Comparison of ENCODE assay signal across 9 mouse cellular contexts in genomic region chr1:75277195-75278188, GRCm38 (mm10). TPM values are rescaled to one million over a fixed set of nuclear protein-coding genes. Genes with fewer than 3 reads are reported as not detected.
DNase-seq lines count a peak whose midpoint lies in the region; ATAC-seq and TF ChIP-seq lines count a peak whose summit lies in the region.
"Had no signal": no experiment of that assay in that cellular context is flagged by ENCODE, and none has a peak within 500 bp of the region (broad histone marks: within the 10 kb centered on the region; RNA-seq: fewer than 3 reads in every experiment).

No protein-coding gene starts in this region.

- no peak for TF ChIP-seq EP300 in CH12.LX (IDR thresholded peaks at IDR 0.05; ENCODE audit: low read length)

- no peaks in the 10 kb centered on the region for H3K4me1 ChIP-seq in CH12.LX (ENCODE audit: control insufficient read depth in 1 of 2, insufficient read depth in 2 of 2)
- no peaks in the 10 kb centered on the region for H3K4me1 ChIP-seq in hindbrain, embryonic 11.5 days (replicated peaks; ENCODE audit: control insufficient read depth, insufficient read depth, low read length)
- H3K4me1 ChIP-seq: limb, embryonic 13.5 days had no signal

- H3K9ac ChIP-seq in CH12.LX (ENCODE audit: insufficient read depth, low read depth) = no peak overlapping the region
- peak overlapping the region; percentile 45; the same call in 1 of the 2 replicates for H3K9ac ChIP-seq in hindbrain, embryonic 11.5 days (ENCODE audit: low read depth, low read length)
- H3K9ac ChIP-seq: limb, embryonic 13.5 days had no signal

- no peak for TF ChIP-seq RAD21 in CH12.LX (IDR thresholded peaks at IDR 0.05; ENCODE audit: low read depth, low read length)

- dilution Hi-C loops in CH12.LX (cut with MboI; ENCODE audit: extremely low pct_ligation_motif_present, extremely low pct_unique_long_range_greater_than_20kb, low sequenced_read_pairs) = no loop called here

- H3K4me2 ChIP-seq in CH12.LX (ENCODE audit: insufficient read depth, low read depth, poor library complexity, severe bottlenecking) = no peak overlapping the region
- peak overlapping the region; percentile 34 for H3K4me2 ChIP-seq in hindbrain, embryonic 11.5 days (replicated peaks; ENCODE audit: low read depth, low read length)
- H3K4me2 ChIP-seq: limb, embryonic 13.5 days had no signal

- peaks cover 56% of the 10 kb centered on the region for H3K27me3 ChIP-seq in CH12.LX (replicated peaks)
- H3K27me3 ChIP-seq in hindbrain, embryonic 11.5 days (ENCODE audit: control insufficient read depth, insufficient read depth, low read length) = peaks cover 19% of the 10 kb centered on the region; the same call in 1 of the 2 replicates

- no peak for TF ChIP-seq POLR2A in CH12.LX (IDR thresholded peaks at IDR 0.05; ENCODE audit: low read depth, low read length)

- H3K4me3 ChIP-seq in CH12.LX (replicated peaks in 1 of 3; ENCODE audit: low read depth in 2 of 3, low read length in 2 of 3, poor library complexity in 1 of 3) = no peak overlapping the region
- H3K4me3 ChIP-seq in hindbrain, embryonic 11.5 days (ENCODE audit: low read depth, low read length) = peak overlapping the region; percentile 27
- H3K4me3 ChIP-seq: limb, embryonic 13.5 days had no signal

- no peaks in the 10 kb centered on the region for H3K79me2 ChIP-seq in CH12.LX (replicated peaks; ENCODE audit: control insufficient read depth, extremely low read depth, insufficient read depth, poor library complexity, severe bottlenecking)

- no peak for ATAC-seq in hindbrain, embryonic 11.5 days (ENCODE audit: low FRiP score)

- peak; percentile 38 for DNase-seq in gastrocnemius, postnatal 14 days
- no peak for DNase-seq in gastrocnemius, postnatal 25 days
- DNase-seq in CH12.LX (ENCODE audit: extremely low read depth) = peak; percentile 31
- DNase-seq in cerebellum, adult 9-10 months = peak; percentile 37
- DNase-seq in hindbrain, embryonic 11.5 days (ENCODE audit: low spot score) = peak; percentile 75
- DNase-seq in mesoderm, embryonic 11.5 days (ENCODE audit: low read depth, low spot score) = peak; percentile 73
- peak; percentile 30 for DNase-seq in thymus, postnatal 25 days
- no peak for DNase-seq in left cerebral cortex, adult 18-20 months (ENCODE audit: low spot score in 2 of 2)

- intact Hi-C loops in gastrocnemius, postnatal 14 days (cut with DNase I; ENCODE audit: low total_unique reads) = no loop called here

- no peak overlapping the region for H3K27ac ChIP-seq in CH12.LX (ENCODE audit: insufficient read depth, low read depth)
- no peak overlapping the region for H3K27ac ChIP-seq in hindbrain, embryonic 11.5 days (ENCODE audit: low read depth, low read length)
- H3K27ac ChIP-seq: limb, embryonic 13.5 days had no signal

- WGBS in hindbrain, embryonic 11.5 days = 4% methylated on average over 23 of the region's 23 CpGs

- peaks cover 13% of the 10 kb centered on the region for H3K9me3 ChIP-seq in CH12.LX (replicated peaks; ENCODE audit: low read length)
- H3K9me3 ChIP-seq in hindbrain, embryonic 11.5 days (ENCODE audit: control insufficient read depth, low read length) = no peaks in the 10 kb centered on the region

- no peak for TF ChIP-seq CTCF in CH12.LX (conservative IDR thresholded peaks at IDR 0.05 in 1 of 2, IDR thresholded peaks at IDR 0.05 in 1 of 2; ENCODE audit: low read depth in 2 of 2, low read length in 2 of 2)

- in situ Hi-C loops in CH12.LX (cut with MboI; ENCODE audit: low pct_ligation_motif_present, low pct_unique_long_range_greater_than_20kb, low sequenced_read_pairs) = no loop called here

- no peaks in the 10 kb centered on the region for H3K36me3 ChIP-seq in CH12.LX (replicated peaks in 1 of 2; ENCODE audit: control insufficient read depth in 1 of 2, insufficient read depth in 1 of 2, low read length in 1 of 2)
- H3K36me3 ChIP-seq in hindbrain, embryonic 11.5 days (ENCODE audit: control insufficient read depth, insufficient read depth, low read length) = no peaks in the 10 kb centered on the region
- H3K36me3 ChIP-seq: limb, embryonic 13.5 days had no signal

TF ChIP-seq in CH12.LX, 34 proteins besides CTCF, POLR2A, EP300 and RAD21:
- TF ChIP-seq NELFE (IDR thresholded peaks at IDR 0.05; ENCODE audit: low read depth, low read length) (no peak), TBP (conservative IDR thresholded peaks at IDR 0.05; ENCODE audit: low read depth, low read length) (no peak), SMC3 (IDR thresholded peaks at IDR 0.05; ENCODE audit: low read depth, low read length) (no peak), ETS1 (conservative IDR thresholded peaks at IDR 0.05; ENCODE audit: low read depth, low read length) (no peak), MYC (IDR thresholded peaks at IDR 0.05; ENCODE audit: low read depth, low read length) (no peak), BHLHE40 (IDR thresholded peaks at IDR 0.05; ENCODE audit: low read depth, low read length) (no peak)
TF ChIP-seq in CH12.LX: peak in this region for 0.

RNA-seq across cellular contexts. Expression of gene Resp18, which starts 0.7 kb away (rescaled TPM):
- total RNA-seq in gastrocnemius, postnatal 14 days (2021) = not detected
- total RNA-seq in gastrocnemius, postnatal 25 days (2021) = not detected
- total RNA-seq in CH12.LX (2012; rRNA removed) (not detected in 2 replicates), CH12.LX (2014; rRNA removed) (not detected in 2 replicates)
- not detected in 2 replicates for polyA plus RNA-seq in CH12.LX (2012; ENCODE audit: insufficient read length, low read depth)
- 32.3 and 35.7 TPM in 2 replicates for polyA plus RNA-seq in hindbrain, embryonic 11.5 days (2014; fragmentation: Nextera tagmentation; extraction: Ambion mirVana)
- 100 to 1,000 TPM; 169 to 185 TPM for total RNA-seq in left cerebral cortex, adult 18-20 months (2021)
- polyA plus RNA-seq: limb, embryonic 13.5 days had no signal

RNA-seq across cellular contexts. Expression of gene Ptprn, which starts 13.2 kb away (rescaled TPM):
- total RNA-seq in gastrocnemius, postnatal 14 days (2021) = under 1 TPM; 0.08 to 0.13 TPM
- not detected for total RNA-seq in gastrocnemius, postnatal 25 days (2021)
- total RNA-seq in CH12.LX (2012; rRNA removed) = 0.04 TPM in 1 of 2 replicates, not detected in the other
- total RNA-seq in CH12.LX (2014; rRNA removed) = not detected in 2 replicates
- polyA plus RNA-seq in CH12.LX (2012; ENCODE audit: insufficient read length, low read depth) = 0.16 TPM in 1 of 2 replicates, not detected in the other
- 3.5 and 6.0 TPM in 2 replicates for polyA plus RNA-seq in hindbrain, embryonic 11.5 days (2014; fragmentation: Nextera tagmentation; extraction: Ambion mirVana)
- 100 to 1,000 TPM; 480 to 486 TPM for total RNA-seq in left cerebral cortex, adult 18-20 months (2021)

RNA-seq across cellular contexts. Expression of gene Dnpep, which starts 40.3 kb away (rescaled TPM):
- 10 to 100 TPM; 52.7 to 54.6 TPM for total RNA-seq in gastrocnemius, postnatal 14 days (2021)
- 10 to 100 TPM; 46.1 to 51.4 TPM for total RNA-seq in gastrocnemius, postnatal 25 days (2021)
- total RNA-seq in CH12.LX (2012; rRNA removed) (67.3 and 73.8 TPM in 2 replicates), CH12.LX (2014; rRNA removed) (48.4 and 50.4 TPM in 2 replicates)
- 35.0 and 39.8 TPM in 2 replicates for polyA plus RNA-seq in CH12.LX (2012; ENCODE audit: insufficient read length, low read depth)
- polyA plus RNA-seq in hindbrain, embryonic 11.5 days (2014; fragmentation: Nextera tagmentation; extraction: Ambion mirVana) = 154 and 165 TPM in 2 replicates
- total RNA-seq in left cerebral cortex, adult 18-20 months (2021) = 10 to 100 TPM; 56.5 to 57.4 TPM

RNA-seq across cellular contexts. Expression of gene Dnajb2, which starts 41.3 kb away (rescaled TPM):
- total RNA-seq in gastrocnemius, postnatal 14 days (2021) = 10 to 100 TPM; 32.4 to 33.2 TPM
- 10 to 100 TPM; 58.4 to 60.9 TPM for total RNA-seq in gastrocnemius, postnatal 25 days (2021)
- total RNA-seq in CH12.LX (2012; rRNA removed) (13.8 and 14.7 TPM in 2 replicates), CH12.LX (2014; rRNA removed) (4.6 and 6.8 TPM in 2 replicates)
- polyA plus RNA-seq in CH12.LX (2012; ENCODE audit: insufficient read length, low read depth) = 15.2 and 15.3 TPM in 2 replicates
- polyA plus RNA-seq in hindbrain, embryonic 11.5 days (2014; fragmentation: Nextera tagmentation; extraction: Ambion mirVana) = 17.8 and 21.4 TPM in 2 replicates
- total RNA-seq in left cerebral cortex, adult 18-20 months (2021) = 100 to 1,000 TPM; 107 to 116 TPM

RNA-seq across cellular contexts. Expression of gene A630095N17Rik, which starts 45.6 kb away (rescaled TPM):
- not detected for total RNA-seq in gastrocnemius, postnatal 14 days (2021)
- total RNA-seq in gastrocnemius, postnatal 25 days (2021) = not detected
- total RNA-seq in CH12.LX (2012; rRNA removed) = 0.30 TPM in 1 of 2 replicates, not detected in the other
- total RNA-seq in CH12.LX (2014; rRNA removed) = 0.74 and 1.4 TPM in 2 replicates
- 0.74 and 0.78 TPM in 2 replicates for polyA plus RNA-seq in CH12.LX (2012; ENCODE audit: insufficient read length, low read depth)
- polyA plus RNA-seq in hindbrain, embryonic 11.5 days (2014; fragmentation: Nextera tagmentation; extraction: Ambion mirVana) = not detected in 2 replicates
- not detected for total RNA-seq in left cerebral cortex, adult 18-20 months (2021)
- polyA plus RNA-seq: limb, embryonic 13.5 days had no signal

Comparison
In these comparisons a context has a peak if more than half of its experiments do, and no peak if none do; other contexts are left out.
1. DNase-seq: peak in gastrocnemius, postnatal 14 days (single experiment), CH12.LX (single experiment), cerebellum, adult 9-10 months (single experiment), hindbrain, embryonic 11.5 days (single experiment), mesoderm, embryonic 11.5 days (single experiment) and thymus, postnatal 25 days (single experiment); none in gastrocnemius, postnatal 25 days (single experiment) and left cerebral cortex, adult 18-20 months (0 of 2).
2. RNA of gene Resp18, which starts 0.7 kb away (total RNA-seq): 169 to 185 TPM in left cerebral cortex, adult 18-20 months; not detected in gastrocnemius, postnatal 14 days, not detected in gastrocnemius, postnatal 25 days and not detected in CH12.LX; every median in the first group is over 100 times any median in the second.
3. RNA of gene Ptprn, which starts 13.2 kb away (total RNA-seq): 480 to 486 TPM in left cerebral cortex, adult 18-20 months; 0.08 to 0.13 TPM in gastrocnemius, postnatal 14 days, not detected in gastrocnemius, postnatal 25 days and 0.04 TPM in CH12.LX; every median in the first group is over 100 times any median in the second.